7 mouse cellular contexts compared by ENCODE assay signal in the genomic region with DNA sequence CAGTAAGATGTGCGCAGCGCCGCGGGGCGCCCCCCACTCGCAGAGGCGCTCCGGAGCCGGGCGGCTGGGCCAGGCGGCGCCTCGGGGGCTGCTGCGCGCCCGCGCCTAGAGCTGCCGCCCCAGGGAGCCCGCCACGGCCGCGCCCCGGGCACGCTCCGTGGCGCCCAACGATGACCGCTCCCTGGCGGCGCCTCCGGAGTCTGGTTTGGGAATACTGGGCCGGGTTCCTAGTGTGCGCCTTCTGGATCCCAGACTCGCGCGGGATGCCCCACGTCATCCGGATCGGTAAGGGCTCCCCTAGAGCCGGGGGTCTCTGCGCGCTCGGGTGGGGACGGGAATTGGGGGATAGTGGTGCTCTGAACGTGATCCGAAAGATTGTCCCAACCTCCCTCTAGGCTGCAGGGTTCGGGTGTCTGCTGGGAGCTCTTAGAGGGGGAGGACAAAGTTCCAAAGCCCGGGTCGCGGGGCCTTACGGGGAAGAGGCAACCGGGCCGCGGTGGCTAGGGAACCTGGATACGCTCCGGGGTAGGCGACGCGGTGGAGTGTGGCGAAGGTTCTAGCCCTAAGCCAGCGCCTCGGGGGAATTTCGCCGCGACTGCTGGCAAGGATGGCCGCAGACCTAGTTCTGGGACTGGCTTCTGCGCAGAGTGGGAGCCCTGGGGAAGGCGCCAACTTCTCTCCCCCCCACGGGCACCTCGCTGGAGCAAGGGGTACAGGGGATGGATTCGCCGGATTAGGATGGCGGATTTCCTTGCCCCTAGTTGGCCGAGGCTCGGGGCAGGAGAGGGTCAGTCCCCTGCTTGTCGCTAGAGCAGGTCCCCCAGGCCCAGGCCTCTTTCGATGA. TPM values are rescaled to one million over a fixed set of nuclear protein-coding genes. Genes with fewer than 3 reads are reported as not detected.
DNase-seq lines count a peak whose midpoint lies in the region; ATAC-seq and TF ChIP-seq lines count a peak whose summit lies in the region.

TSS of gene Grik3 (plus strand) at position 40 of the 844 bp plus-strand sequence.

- intact Hi-C loops in left cerebral cortex, adult 2 months (cut with DNase I), result loop anchor here (5.0 kb wide), 3 partner anchors 174 to 259 kb away; no protein-coding TSS in a partner anchor

- WGBS in forebrain, embryonic 12.5 days, result under 1% methylated on average over 58 of the region's 77 CpGs
- under 1% methylated on average over 75 of the region's 77 CpGs for WGBS in neural tube, embryonic 15.5 days

- no peak for TF ChIP-seq CTCF in left cerebral cortex, adult 2 months (IDR thresholded peaks at IDR 0.05)

- ATAC-seq in forebrain, embryonic 12.5 days (ENCODE audit: low FRiP score), result 0 out of 2 replicates have a peak, but pooled peaks have one; percentile 17
- ATAC-seq in neural tube, embryonic 15.5 days (ENCODE audit: low FRiP score), result peak; percentile 15

- H3K36me3 ChIP-seq in forebrain, embryonic 12.5 days (replicated peaks), result no peaks in the 10 kb centered on the region
- H3K36me3 ChIP-seq in neural tube, embryonic 15.5 days, result no peaks in the 10 kb centered on the region

- peaks cover 100% of the 10 kb centered on the region for H3K27me3 ChIP-seq in forebrain, embryonic 12.5 days
- peaks cover 66% of the 10 kb centered on the region for H3K27me3 ChIP-seq in neural tube, embryonic 15.5 days (replicated peaks)

- DNase-seq in left cerebral cortex, adult 2 months (ENCODE audit: extremely low spot score in 1 of 2, low spot score in 2 of 2), result peak in 1 of 2 experiments; percentile 32
- no peak for DNase-seq in left cerebral cortex, adult 11 months (ENCODE audit: low spot score)
- DNase-seq in layer of hippocampus, postnatal 25 days (ENCODE audit: extremely low spot score in 1 of 2, low spot score in 1 of 2), result peak in 1 of 2 experiments; percentile 37
- DNase-seq in gastrocnemius, adult 8-10 months (ENCODE audit: low spot score in 2 of 2), result no peak
- DNase-seq in spleen, postnatal 10 days (ENCODE audit: low spot score in 2 of 2), result no peak

- H3K4me1 ChIP-seq in forebrain, embryonic 12.5 days, result peaks cover 95% of the 10 kb centered on the region
- peaks cover 96% of the 10 kb centered on the region for H3K4me1 ChIP-seq in neural tube, embryonic 15.5 days

- peak within 1 kb of the TSS; percentile 81 for H3K4me2 ChIP-seq in forebrain, embryonic 12.5 days
- H3K4me2 ChIP-seq in neural tube, embryonic 15.5 days, result peak within 1 kb of the TSS; percentile 76

- H3K9me3 ChIP-seq in forebrain, embryonic 12.5 days, result no peaks in the 10 kb centered on the region
- no peaks in the 10 kb centered on the region for H3K9me3 ChIP-seq in neural tube, embryonic 15.5 days (replicated peaks)

- H3K9ac ChIP-seq in forebrain, embryonic 12.5 days, result peak within 1 kb of the TSS; percentile 71
- H3K9ac ChIP-seq in neural tube, embryonic 15.5 days (replicated peaks), result peak within 1 kb of the TSS; percentile 73

- peak within 1 kb of the TSS; percentile 55 for H3K4me3 ChIP-seq in left cerebral cortex, adult 2 months
- H3K4me3 ChIP-seq in forebrain, embryonic 12.5 days (replicated peaks), result peak within 1 kb of the TSS; percentile 57
- peak within 1 kb of the TSS; percentile 48 for H3K4me3 ChIP-seq in neural tube, embryonic 15.5 days (replicated peaks)

- H3K27ac ChIP-seq in left cerebral cortex, adult 2 months, result peak within 1 kb of the TSS; percentile 83
- peak within 1 kb of the TSS; percentile 87 for H3K27ac ChIP-seq in forebrain, embryonic 12.5 days
- H3K27ac ChIP-seq in neural tube, embryonic 15.5 days (replicated peaks), result peak within 1 kb of the TSS; percentile 87

RNA-seq across cellular contexts. Expression of gene Grik3, which starts in this region (rescaled TPM):
- 10 to 100 TPM; 42.3 to 45.8 TPM for total RNA-seq in left cerebral cortex, adult 2 months (2021)
- 2.8 and 4.2 TPM in 2 replicates for polyA plus RNA-seq in forebrain, embryonic 12.5 days (2016; fragmentation: Nextera tagmentation; extraction: Ambion mirVana)
- total RNA-seq in layer of hippocampus, postnatal 25 days (2021), result 10 to 100 TPM; 22.5 to 22.7 TPM
- polyA plus RNA-seq in neural tube, embryonic 15.5 days (2015; fragmentation: Nextera tagmentation; extraction: Ambion mirVana), result 4.0 and 4.4 TPM in 2 replicates
- total RNA-seq in gastrocnemius, adult 8-10 months (2022), result under 1 TPM; 0.10 to 0.22 (median 0.17) TPM

Comparison
In these comparisons a context has a peak if more than half of its experiments do, and no peak if none do; other contexts are left out.
1. RNA of gene Grik3 (total RNA-seq): 42.3 to 45.8 TPM in left cerebral cortex, adult 2 months and 22.5 to 22.7 TPM in layer of hippocampus, postnatal 25 days; 0.10 to 0.22 TPM in gastrocnemius, adult 8-10 months; every median in the first group is over 10 times any median in the second.
2. Peak in every context shown above with its lines, with median percentiles within 50 percentile points of each other: H3K27ac ChIP-seq and H3K4me3 ChIP-seq.